Mouse (Mus musculus) heart, embryonic 16.5 days (tissue): ENCODE measurements at regions not wholly inside any gene's neighbourhood (a gene's known extent, or its start where the extent isn't known, plus 50 kb on each side); places are given as distances from the start of the nearest gene placed in this dataset.
"Not testable (repeated sequence)": the region's sequence is repeated elsewhere in the genome, so short reads cannot be mapped to it uniquely, and the experiment has no call there.

Experiments used
- ATAC-seq: fragments of 200-750 bp; cut with Nextera tagmentation; replicated peaks from 2 replicates; pipeline ENCODE4 v1.8.0; 2017; ENCODE audit warnings: moderate number of reproducible peaks; ENCODE audit not compliant: insufficient read depth, low FRiP score; ENCODE audit errors: extremely low read depth
- H3K27ac ChIP-seq: fragments of 300-500 bp; sonication (generic); 2 replicates; pipeline ENCODE4 v1.5.1; 2014; ENCODE audit warnings: mild to moderate bottlenecking, low read length, control low read depth, moderate library complexity
- H3K27me3 ChIP-seq: fragments of 300-500 bp; sonication (generic); 2 replicates; pipeline ENCODE4 v1.6.1; 2014; ENCODE audit warnings: low read length, mixed read lengths; ENCODE audit not compliant: control insufficient read depth, insufficient read depth
- H3K36me3 ChIP-seq: fragments of 300-500 bp; sonication (generic); 2 replicates; pipeline ENCODE4 v1.6.1; 2014; ENCODE audit not compliant: control insufficient read depth, insufficient read depth
- H3K4me1 ChIP-seq: fragments of 300-500 bp; sonication (generic); 2 replicates; pipeline ENCODE4 v1.6.1; 2014; ENCODE audit warnings: low read length, mixed read lengths; ENCODE audit not compliant: control insufficient read depth, insufficient read depth
- H3K4me2 ChIP-seq: fragments of 300-500 bp; sonication (generic); 2 replicates; pipeline ENCODE4 v1.6.1; 2014; ENCODE audit warnings: low read depth, mild to moderate bottlenecking, control low read depth, low read length
- H3K4me3 ChIP-seq: fragments of 300-500 bp; sonication (generic); 2 replicates; pipeline ENCODE4 v1.5.1; 2014; ENCODE audit warnings: mild to moderate bottlenecking, control low read depth, low read length
- H3K9ac ChIP-seq: fragments of 300-500 bp; sonication (generic); 2 replicates; pipeline ENCODE4 v1.6.1; 2014; ENCODE audit warnings: low read length, control low read depth
- H3K9me3 ChIP-seq: fragments of 300-500 bp; sonication (generic); replicated peaks from 2 replicates; pipeline ENCODE4 v1.6.1; 2016; ENCODE audit warnings: low read length; ENCODE audit not compliant: control insufficient read depth
- WGBS: fragments of 180-500 bp; shearing (Covaris S2); extraction: QIAGEN DNeasy Blood & Tissue Kit; methylation state at CpG from one replicate; pipeline ENCODE4 v1.1.7; 2014; 5-methylcytosine and 5-hydroxymethylcytosine counted together

DNA sequence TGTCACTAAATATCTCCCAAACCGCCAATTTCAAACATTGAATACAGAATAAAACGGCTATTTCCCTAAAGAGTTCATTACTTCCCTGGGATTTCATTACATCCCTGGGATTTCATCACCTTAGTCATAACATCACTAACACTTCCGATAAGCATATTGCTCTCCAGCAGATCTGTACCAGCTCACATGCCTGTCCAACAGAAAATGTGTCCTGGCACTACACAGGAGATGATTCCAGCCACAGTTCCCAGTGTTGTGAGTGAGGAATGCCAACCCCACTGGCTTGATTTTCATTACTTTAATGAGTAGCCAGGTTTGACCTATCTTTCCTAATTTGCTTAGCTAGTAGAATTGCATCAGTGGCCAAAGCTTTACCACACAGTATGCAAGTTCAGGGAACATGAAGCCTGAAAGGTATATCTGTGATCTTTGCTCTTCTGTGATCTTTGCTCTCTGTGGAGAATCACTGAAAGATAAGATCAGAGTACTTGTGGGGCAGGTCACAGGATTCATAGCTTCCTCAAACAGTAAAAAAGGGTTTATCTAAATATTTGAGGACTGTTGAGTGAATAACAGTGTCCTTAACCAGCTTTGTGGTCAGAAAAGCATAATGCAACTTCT is 1115.5 kb upstream of the 1700009N14Rik start:
- Histone ChIP-seq H3K4me3 (no peak overlapping the region), H3K27ac (0 out of 2 replicates have a peak overlapping the region, but pooled peaks have one; percentile 38), H3K36me3 (no peaks in the 10 kb centered on the region), H3K4me1 (0 out of 2 replicates have a peak, but pooled peaks cover 2% of the 10 kb centered on the region), H3K9ac (no peak overlapping the region), H3K4me2 (no peak overlapping the region), H3K27me3 (no peaks in the 10 kb centered on the region), H3K9me3 (no peaks in the 10 kb centered on the region)
- 42% methylated on average over 3 of the region's 3 CpGs for WGBS
- peak; percentile 81; the same call in 1 of the 2 replicates for ATAC-seq

DNA sequence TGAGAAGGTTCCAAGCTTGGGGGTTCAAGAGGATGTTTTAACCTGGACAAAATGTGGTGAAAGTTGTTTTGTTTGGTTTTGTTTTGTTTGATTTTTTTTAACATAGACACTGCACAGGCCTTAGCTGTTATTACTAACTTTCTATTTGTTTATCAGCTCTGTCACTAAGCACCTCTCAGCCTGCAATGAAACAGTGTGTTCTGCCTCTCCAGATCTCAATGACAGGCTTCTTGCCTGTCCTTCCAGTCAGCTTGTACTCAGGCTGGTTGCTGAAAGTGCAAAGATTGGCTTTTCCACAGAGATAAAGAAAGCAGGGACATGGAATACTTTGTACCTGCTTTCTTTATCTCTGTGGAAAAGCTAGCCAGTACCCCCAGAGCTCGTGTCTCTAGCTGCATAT is 1114.9 kb upstream of the 1700009N14Rik start:
- Histone ChIP-seq H3K27me3 (no peaks in the 10 kb centered on the region), H3K9ac (no peak overlapping the region), H3K4me3 (no peak overlapping the region), H3K4me1 (0 out of 2 replicates have a peak, but pooled peaks cover 2% of the 10 kb centered on the region), H3K4me2 (no peak overlapping the region), H3K36me3 (no peaks in the 10 kb centered on the region), H3K9me3 (no peaks in the 10 kb centered on the region), H3K27ac (0 out of 2 replicates have a peak overlapping the region, but pooled peaks have one; percentile 38)
- peak; percentile 70 for ATAC-seq
- WGBS = 13% methylated on average over 1 of the region's 1 CpGs

DNA sequence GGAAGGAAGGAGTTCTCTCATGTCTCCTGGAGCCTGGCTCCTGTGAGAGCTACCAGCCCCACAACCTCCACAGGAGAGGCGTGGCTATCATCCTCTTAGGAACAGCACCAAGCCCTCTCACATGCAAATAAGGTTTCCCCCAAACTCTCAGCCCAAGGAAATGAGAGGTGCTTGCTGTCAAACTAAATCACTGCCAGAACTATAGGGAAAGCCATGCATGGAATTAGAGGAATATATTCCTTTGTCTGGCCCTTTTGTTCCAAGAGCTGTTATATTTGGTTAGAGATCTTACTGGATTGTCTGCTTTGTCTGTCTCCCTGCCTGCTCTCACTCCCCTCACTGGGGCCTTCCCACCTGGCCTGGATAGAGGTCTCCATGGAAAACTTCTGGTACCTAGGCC is 1079.0 kb upstream of the 1700009N14Rik start:
- WGBS = 44% methylated on average over 1 of the region's 1 CpGs
- Histone ChIP-seq H3K4me1 (no peaks in the 10 kb centered on the region), H3K27ac (no peak overlapping the region), H3K9me3 (no peaks in the 10 kb centered on the region), H3K4me3 (no peak overlapping the region), H3K36me3 (no peaks in the 10 kb centered on the region), H3K27me3 (no peaks in the 10 kb centered on the region), H3K9ac (no peak overlapping the region), H3K4me2 (no peak overlapping the region)
- no peak for ATAC-seq

DNA sequence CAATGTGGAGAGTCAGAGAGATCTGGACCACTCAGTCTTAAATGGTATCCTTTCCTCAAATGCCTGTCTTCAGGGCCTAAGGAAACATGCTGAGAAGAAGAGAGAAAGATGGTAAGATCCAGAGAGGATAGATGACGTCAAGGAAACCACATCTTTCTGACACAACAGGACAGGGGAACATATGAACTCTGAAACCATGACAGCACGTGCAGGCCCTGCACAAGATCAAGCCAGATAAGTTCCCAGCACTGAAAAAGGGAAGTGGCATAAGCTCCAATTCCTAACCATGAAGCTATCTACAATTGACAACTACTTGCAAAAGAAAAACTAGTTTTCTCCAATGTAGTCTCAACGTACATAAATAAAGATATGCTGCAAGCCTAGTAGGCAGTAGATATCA is 1068.2 kb upstream of the 1700009N14Rik start:
- Histone ChIP-seq H3K4me2 (no peak overlapping the region), H3K9ac (no peak overlapping the region), H3K9me3 (no peaks in the 10 kb centered on the region), H3K36me3 (no peaks in the 10 kb centered on the region), H3K4me3 (no peak overlapping the region), H3K27ac (no peak overlapping the region), H3K27me3 (no peaks in the 10 kb centered on the region), H3K4me1 (no peaks in the 10 kb centered on the region)
- WGBS = 80% methylated on average over 3 of the region's 3 CpGs
- no peak for ATAC-seq

DNA sequence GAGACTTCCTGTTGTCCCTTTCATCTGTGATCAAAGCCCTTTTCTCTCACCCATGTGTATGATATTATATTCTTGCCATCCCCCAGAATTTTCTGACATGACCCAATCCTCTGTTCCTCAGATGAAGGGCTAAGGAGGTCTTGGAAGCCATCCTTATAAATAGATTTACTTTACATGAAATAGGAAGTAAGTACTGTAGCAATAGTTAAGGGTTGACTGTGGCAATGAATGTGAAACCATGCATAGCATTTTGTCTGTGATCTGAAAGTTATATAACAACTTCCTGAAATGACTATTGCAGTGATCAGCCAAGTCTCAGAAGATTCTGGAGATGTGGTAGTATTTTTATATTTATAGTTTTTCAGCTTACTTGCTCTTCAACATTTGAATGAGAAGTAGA is 1053.5 kb upstream of the 1700009N14Rik start:
- H3K9me3 ChIP-seq = no peaks in the 10 kb centered on the region
- ATAC-seq = no peak
- H3K9ac ChIP-seq = no peak overlapping the region
- H3K4me1 ChIP-seq = no peaks in the 10 kb centered on the region
- no peak overlapping the region for H3K27ac ChIP-seq
- H3K27me3 ChIP-seq = no peaks in the 10 kb centered on the region
- no peaks in the 10 kb centered on the region for H3K36me3 ChIP-seq
- H3K4me3 ChIP-seq = no peak overlapping the region
- no peak overlapping the region for H3K4me2 ChIP-seq

DNA sequence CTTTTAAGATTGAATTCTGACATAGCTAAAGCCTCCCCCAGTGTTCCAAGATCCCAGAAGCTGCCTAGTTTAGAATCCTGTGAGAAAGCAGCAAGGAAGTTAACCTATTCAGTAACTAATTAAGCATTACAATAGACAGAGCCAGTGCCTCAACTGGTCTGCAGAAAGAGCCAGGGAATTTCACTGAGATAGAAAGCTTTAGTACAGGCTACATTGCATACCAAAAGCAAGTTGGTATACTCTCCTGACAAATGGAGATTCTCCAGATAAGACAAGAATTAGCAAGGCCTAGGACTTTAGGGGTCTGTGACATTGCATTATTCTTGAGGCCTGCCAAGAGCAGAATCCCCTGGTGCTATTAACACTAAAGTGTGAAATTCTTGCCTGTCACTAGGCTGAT is 1014.8 kb upstream of the 1700009N14Rik start:
- H3K9ac ChIP-seq, H3K27me3 ChIP-seq, H3K36me3 ChIP-seq, ATAC-seq, H3K4me3 ChIP-seq, H3K9me3 ChIP-seq, H3K4me1 ChIP-seq, H3K4me2 ChIP-seq, H3K27ac ChIP-seq: not testable (repeated sequence)

DNA sequence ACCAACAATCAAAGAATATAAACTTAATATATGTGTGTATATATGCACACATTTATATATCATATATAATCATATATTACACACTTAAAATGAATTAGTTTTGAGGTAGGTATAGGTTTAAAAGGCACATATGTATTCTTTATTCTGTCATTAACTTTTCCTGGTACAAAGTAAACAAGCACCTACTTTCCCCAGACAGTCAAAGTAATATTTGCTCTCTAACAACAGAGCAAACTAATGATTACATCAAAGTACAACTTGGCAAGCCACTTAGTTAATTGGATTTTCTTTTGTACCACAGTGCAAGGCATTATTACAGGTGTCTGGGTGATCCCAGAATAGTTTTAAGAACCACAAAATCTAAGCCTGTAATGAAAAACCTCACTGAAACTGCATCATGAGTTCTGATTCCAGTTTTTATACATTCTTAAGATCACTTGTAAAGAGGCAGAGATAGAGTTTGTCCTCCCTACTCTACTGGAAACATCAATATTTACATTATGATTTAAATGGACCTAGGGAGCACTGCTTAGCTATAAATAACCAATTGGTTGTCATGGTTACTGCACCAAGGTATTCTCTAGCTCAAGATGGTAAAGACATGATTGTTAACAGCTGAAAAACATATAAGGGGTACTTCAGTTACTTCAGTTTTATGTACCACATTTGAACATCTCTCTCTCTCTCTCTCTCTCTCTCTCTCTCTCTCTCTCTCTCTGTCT is 988.5 kb upstream of the 1700009N14Rik start:
- Histone ChIP-seq H3K9me3 (no peaks in the 10 kb centered on the region), H3K36me3 (no peaks in the 10 kb centered on the region), H3K27me3 (no peaks in the 10 kb centered on the region), H3K4me1 (no peaks in the 10 kb centered on the region), H3K9ac (no peak overlapping the region), H3K27ac (no peak overlapping the region), H3K4me2 (no peak overlapping the region), H3K4me3 (no peak overlapping the region)
- no peak for ATAC-seq

DNA sequence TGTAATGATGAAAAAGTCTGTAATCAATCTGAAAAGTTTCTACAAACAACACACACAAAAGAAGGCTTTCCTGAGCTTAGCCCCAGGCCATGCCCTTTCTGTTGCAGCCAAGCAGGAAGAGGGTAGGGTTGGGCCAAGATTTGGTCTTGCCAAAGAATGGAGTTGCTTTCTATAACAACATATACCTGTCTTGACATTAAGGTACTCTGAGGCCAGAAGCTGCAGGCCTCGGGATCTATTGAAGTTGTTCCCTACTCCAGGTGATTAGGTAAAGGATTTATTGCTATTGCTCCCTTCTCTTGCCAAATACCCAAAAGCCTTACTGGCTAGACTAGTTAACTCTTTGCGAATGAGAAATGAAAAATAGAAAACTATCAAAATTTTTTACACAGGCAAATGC is 951.8 kb upstream of the 1700009N14Rik start:
- no peak overlapping the region for H3K4me3 ChIP-seq
- H3K4me2 ChIP-seq = no peak overlapping the region
- no peak for ATAC-seq
- no peaks in the 10 kb centered on the region for H3K4me1 ChIP-seq
- H3K36me3 ChIP-seq = no peaks in the 10 kb centered on the region
- H3K9ac ChIP-seq = no peak overlapping the region
- no peaks in the 10 kb centered on the region for H3K9me3 ChIP-seq
- no peaks in the 10 kb centered on the region for H3K27me3 ChIP-seq
- 71% methylated on average over 2 of the region's 2 CpGs for WGBS
- H3K27ac ChIP-seq = no peak overlapping the region

DNA sequence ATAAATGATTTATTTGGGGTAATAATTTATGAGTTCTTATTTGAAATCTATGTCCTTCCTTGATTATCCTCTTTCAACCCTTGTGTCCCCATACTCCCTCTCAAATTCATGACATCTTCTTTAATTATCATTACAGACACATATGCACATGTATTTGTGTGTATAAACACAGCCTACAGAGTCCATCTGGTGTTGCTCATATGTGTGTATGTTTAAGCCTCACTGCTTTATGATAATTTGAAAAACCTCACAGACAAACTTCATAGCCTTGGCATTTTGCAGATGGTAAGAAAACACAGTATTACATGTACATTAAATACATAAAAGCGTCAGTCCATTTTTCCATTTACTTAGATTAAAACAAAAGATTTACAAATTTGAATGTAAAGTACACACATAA is 944.2 kb upstream of the 1700009N14Rik start:
- no peak overlapping the region for H3K27ac ChIP-seq

More for the DNA sequence above, 944.2 kb upstream of the 1700009N14Rik start:
- Histone ChIP-seq H3K9me3 (no peaks in the 10 kb centered on the region), H3K9ac (no peak overlapping the region), H3K4me1 (no peaks in the 10 kb centered on the region), H3K27me3 (no peaks in the 10 kb centered on the region), H3K4me3 (no peak overlapping the region), H3K36me3 (no peaks in the 10 kb centered on the region), H3K4me2 (no peak overlapping the region)
- no peak for ATAC-seq
- WGBS = 87% methylated on average over 1 of the region's 1 CpGs
